Mouse (Mus musculus) fat pad, adult 2 months (tissue): Measurements from ENCODE around the gene Acbd4.

Experiments
- DNase-seq: peaks from one replicate; pipeline ENCODE4 v3.0.0-alpha.2; 2011; ENCODE audit warnings: low read depth, low spot score; ENCODE audit errors: extremely low read depth

The Acbd4 gene

GRCm38 (mm10) chr11:103081631-103082030, 19.9 kb upstream of the Acbd4 start:
- DNase-seq: no peak

- no peak for DNase-seq
These were observed 8.2 kb upstream of the Acbd4 start for GRCm38 (mm10) chr11:103093306-103093705.

DNA sequence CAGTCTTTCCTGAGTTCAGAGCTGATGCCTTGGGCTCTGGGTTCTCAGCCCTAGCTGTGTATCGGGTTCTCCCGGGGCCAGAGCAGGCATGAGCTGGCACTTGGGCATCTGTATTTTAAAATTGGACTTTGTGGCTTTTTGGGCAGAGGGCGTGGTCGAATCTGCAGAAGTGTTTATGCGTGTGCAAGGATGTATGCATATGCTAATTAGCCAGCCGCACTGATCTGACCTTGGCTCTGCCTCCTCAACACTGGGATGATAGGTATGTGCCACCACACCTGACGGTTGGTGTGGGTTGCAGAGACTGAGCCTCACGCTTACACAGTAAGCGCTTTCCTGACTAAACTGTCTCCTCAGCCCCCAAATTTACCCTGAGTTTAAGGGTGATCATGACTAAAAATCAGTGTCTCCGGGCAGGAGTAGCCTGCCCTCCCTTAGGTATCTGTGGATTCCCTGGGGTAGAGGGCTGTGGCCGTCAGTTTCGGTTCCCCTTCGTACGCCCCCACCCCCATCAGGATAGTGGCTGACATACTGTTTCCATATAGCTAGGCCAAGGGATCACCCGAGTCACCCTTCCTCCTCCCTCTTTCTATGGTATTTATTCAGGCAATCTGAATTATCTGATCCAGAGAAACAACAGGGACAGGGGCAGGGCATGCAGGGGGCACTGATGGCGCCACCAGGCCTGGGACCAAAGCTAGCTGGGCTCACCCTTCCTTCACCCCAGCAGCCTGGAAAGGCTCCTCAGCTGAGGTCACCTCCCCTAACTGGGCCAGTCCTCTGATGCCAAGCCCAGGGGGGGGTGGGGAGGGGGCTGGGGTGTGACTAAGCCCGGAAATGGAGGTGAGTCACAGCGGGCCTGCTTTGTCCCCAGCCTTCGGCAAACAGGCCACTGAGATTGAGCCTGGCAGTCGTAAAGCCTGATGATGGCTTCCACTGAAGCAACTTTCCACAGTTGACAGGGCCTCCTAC, 7.3 kb upstream of the Acbd4 start:
- DNase-seq: no peak

- no peak for DNase-seq
These were observed 6.3 kb upstream of the Acbd4 start for GRCm38 (mm10) chr11:103095107-103095670.

DNA sequence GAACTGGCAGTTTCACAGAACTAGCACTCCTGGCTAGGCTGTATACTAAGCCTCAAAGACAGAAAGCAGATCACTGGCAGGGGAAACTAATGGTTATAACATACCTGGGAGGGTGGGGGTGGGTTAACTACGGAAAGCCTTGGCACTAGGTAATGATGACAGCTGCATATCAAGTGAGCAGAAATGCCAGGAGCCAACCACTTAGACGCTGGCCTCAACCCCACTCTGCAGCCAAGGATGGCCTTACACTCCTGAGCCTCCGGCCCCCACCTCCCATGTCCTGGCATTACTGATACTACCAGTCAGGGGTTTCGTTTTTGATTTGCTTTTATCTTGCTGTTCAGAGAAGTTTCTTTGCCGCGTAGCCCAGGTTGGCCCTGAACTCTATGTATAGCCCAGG, 5.7 kb upstream of the Acbd4 start:
- no peak for DNase-seq

- no peak for DNase-seq
These were observed 4.2 kb upstream of the Acbd4 start for GRCm38 (mm10) chr11:103096979-103097894.

DNA sequence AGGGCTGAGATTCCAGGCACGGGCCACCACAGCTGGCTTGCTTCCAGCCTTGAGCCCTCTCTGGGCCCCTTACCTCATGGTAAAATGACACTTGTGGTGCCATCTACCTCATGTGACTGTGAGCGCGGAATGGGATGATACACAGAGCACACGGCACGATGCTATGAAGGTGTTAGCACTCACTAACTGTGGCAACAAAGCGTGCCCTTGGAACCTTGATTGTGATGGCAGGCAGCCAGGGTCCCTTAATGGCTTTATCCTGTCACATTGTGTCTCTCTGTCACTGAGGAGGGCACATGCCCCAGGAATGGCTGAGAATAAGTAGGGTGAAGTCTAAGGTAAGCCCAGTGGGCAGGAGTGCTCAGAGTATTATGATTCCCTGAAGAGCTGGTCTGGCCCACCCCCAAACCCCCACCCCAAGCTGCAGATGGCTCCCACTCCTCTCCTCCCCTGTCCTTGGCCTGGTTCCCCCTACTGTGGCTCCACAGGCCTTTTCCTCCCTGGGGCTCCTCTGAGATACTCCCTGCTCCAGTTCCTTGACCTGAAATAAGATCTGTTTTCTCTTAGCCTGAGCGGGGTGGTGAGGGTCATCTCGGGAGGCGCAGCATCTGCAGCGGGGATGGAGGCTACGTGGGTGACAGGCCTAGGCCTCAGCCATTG, 2.8 kb upstream of the Acbd4 start:
- DNase-seq: no peak

DNA sequence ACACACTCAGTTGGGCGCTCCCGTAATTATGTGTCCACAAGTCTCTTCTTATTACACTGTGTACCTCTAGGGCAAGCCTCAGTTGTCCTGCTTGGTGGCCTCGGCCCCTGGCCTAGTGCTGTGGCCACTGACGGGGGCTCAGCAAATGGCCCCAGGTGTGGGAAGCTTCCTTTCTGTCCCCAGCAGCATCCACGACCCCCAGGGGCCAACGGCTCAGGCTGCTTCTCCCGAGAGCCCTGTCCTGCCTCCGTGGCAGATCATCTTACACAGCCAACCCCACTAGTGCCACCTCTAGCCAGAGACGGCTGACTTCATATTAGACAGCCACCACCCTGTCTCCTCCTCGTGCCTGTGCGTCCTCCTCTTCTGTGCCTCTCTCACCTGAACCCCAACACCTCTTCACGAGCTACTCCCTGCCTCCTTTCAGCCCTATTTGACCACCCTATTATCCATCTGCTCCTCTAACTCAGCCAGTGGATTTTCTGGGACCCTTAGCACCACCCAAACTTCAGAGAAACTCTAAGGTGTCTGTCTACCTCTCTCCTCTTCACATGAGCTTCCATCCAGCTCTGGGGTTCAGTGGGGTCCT, 2.0 kb upstream of the Acbd4 start:
- no peak for DNase-seq

DNA sequence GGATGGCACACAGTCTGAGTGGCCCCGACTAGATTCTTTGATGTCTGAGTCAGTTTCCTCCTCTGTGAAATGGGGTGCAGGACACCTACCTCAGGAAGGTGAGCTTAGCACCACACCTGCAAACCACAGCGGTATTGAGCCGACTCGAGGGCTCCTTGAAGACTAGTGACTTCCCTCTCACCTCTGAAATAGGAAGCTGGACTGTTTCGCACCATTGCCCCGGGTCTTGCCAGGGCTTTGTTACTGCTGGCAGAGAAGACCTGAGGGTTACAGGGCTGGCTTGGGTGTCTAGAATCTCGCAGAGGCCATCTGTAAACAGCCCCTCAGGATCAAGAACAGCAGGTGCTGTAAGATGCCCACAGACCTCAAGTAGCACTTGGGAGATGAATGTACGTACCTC, 1.1 kb upstream of the Acbd4 start:
- DNase-seq: no peak

- no peak for DNase-seq
These were observed 502 bp downstream of the Acbd4 start for GRCm38 (mm10) chr11:103101866-103102501.

- peak; percentile 82 for DNase-seq
These were observed 1.4 kb downstream of the Acbd4 start for GRCm38 (mm10) chr11:103102725-103103349.

DNA sequence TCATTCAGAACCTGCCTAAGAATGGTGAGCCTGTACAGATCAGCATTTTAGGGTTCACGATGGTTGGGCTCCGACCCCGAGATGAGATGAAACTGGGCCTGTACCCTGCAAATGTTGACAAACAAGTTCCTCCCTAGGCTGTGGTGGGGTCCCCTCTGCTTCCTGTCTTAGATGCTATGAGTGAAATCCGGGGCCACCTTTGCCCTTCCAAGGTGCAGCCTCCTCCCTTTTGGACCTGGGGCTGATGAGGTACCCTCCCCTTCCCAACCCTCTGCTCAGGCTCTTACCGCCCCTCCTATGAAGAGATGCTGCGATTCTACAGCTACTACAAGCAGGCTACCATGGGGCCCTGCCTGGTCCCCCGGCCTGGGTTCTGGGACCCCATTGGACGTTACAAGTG, 2.1 kb downstream of the Acbd4 start:
- DNase-seq: no peak

DNA sequence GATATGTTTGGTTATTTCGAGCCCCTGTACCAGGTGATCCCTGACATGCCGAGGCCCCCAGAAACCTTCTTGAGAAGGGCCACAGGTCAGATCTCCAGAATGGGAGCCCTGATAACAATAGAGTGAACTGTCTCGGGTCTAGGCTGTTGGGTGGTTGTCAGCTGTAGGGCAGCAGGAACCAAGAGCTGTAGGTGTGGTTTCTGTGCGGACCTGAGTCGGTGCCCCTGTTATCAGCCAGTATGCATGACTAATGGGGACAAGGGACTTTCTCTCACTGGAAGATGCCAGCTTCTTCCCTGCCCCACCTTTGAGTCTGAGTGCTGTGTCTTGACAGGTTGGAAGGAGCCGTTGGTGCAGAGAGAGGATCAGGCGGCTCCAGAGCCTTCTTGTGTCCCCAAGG, 3.0 kb downstream of the Acbd4 start:
- no peak for DNase-seq

- DNase-seq: no peak
These were observed 3.8 kb downstream of the Acbd4 start for GRCm38 (mm10) chr11:103105180-103105725.

- no peak for DNase-seq
These were observed 4.3 kb downstream of the Acbd4 start for GRCm38 (mm10) chr11:103105810-103106209.

- no peak for DNase-seq
These were observed 4.9 kb downstream of the Acbd4 start for GRCm38 (mm10) chr11:103106386-103106785.

DNA sequence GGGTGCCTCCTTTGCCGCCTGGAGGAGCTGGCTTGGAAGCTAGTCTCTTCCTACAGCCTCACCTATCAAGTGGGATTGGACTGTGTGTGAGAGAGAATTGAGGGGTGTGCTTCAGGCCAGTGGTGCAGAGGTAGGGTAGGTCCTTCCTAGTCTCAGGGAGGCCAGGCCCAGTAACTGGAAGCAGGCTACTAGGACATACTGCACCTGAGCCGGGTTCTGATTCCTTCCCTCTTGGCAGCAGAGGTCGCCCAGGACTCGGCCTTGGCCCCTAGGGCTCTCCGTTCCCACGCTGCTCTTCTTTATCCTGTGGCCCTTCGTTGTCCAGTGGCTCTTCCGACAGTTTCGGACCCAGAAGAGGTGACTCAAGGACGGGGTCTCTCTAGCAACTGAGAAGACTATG, 9.8 kb downstream of the Acbd4 start:
- DNase-seq: no peak

DNA sequence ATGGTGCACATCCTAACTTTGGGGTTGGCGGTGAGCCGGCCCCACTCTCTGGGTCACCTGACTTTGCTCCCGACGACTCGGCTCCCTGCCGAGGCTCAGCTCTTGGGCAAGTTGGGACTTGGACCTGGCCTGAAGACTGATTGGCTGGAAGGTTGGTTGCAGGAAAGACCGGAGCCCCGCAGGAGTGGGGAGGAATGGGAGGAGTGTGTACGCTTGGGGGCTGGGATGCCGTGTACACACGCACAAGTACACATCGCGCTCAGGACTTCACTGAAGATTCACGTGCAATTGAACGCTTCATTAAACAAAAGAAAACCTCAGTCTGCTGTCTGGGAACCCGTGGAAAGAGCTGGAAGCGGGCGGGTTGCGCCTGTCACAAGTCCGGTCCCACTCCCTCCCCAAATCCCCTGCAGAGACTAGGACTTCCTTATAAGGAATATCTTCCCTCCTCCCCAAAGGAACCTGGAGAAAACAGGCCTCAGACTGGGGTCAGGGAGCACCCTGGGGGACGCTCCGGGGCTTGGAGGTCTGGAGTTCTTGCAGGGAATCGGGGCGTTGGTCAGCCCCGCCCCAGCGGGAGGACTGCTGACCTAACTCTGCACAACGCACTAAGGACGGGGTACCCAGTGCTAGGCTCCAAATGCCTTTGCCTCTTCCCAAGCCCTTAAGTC, 10.5 kb downstream of the Acbd4 start:
- peak; percentile 78 for DNase-seq

GRCm38 (mm10) chr11:103112552-103112912, 11.1 kb downstream of the Acbd4 start:
- no peak for DNase-seq
